Mouse (Mus musculus) MN1 (cell line): ENCODE data around the gene 1700069L16Rik.
A peak's percentile ranks its signal among the peaks of the same experiment; 100 is the strongest.

Experiments used
- DNase-seq: peaks from one replicate; pipeline ENCODE4 v3.0.0-alpha.2; 2016; ENCODE audit warnings: low spot score

The 1700069L16Rik gene

DNA sequence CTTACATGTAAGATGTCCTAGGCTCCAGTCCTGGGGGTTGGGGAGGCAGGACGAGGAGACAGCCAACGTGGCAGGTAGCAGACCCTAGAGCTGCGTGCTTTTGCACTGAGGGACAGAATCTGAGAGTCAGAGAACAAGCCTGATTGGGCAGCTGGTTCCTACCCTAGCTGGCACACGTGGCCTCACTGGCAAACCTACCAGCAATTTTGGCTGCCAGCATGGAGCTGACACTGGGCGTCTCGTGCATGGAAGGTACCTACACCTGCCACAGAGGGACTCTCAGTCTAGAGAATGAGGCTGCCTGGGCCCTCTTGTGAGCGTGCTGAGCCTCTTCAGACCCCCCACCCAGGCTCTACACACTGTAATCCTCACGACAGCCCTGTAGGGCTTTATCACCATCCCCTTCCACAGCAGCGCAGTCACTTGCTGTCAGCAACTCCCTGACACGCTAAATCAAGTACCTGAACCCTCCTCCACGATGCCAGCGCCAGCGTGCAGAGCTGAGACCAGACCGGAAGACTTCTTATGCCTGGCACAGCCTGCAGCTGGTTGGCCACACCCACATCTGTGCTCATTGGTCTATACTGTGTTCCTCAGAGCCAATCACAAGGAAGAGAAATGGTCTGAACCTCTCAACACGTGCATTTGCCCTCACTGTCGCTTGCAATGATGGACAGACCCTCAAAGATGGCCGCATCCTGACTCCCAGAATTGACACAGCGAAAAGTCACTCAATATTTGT is 81.3 kb downstream of the 1700069L16Rik start:
- DNase-seq = peak; percentile 94
